Mouse (Mus musculus): Measurements from ENCODE around the gene Tmem132a. TPM values are rescaled to one million over a fixed set of nuclear protein-coding genes. Genes with fewer than 3 reads are reported as not detected.

The Tmem132a gene
- 10 to 100 TPM; 22.3 to 23.1 TPM for total RNA-seq (2021)
- long read RNA-seq, experiment 1, transcript Tmem132a-201 (11 exons, 3,657 nt): major isoform, 11 of 54 reads
- long read RNA-seq, experiment 1, partial matches to known transcripts: 27 of 54 reads
- long read RNA-seq, experiment 1, other reads (novel, unspliced or antisense): 16 of 54 reads
- long read RNA-seq, experiment 2, transcript Tmem132a-201 (11 exons, 3,657 nt): major isoform, 8 of 35 reads
- long read RNA-seq, experiment 2, partial matches to known transcripts: 6 of 35 reads
- long read RNA-seq, experiment 2, other reads (novel, unspliced or antisense): 20 of 35 reads

- DNase-seq: no peak
These were observed at the start of gene Tmem132a for GRCm38 (mm10) chr19:10869886-10870527. TSS of gene Tmem132a (minus strand) at chr19:10869940.

DNA sequence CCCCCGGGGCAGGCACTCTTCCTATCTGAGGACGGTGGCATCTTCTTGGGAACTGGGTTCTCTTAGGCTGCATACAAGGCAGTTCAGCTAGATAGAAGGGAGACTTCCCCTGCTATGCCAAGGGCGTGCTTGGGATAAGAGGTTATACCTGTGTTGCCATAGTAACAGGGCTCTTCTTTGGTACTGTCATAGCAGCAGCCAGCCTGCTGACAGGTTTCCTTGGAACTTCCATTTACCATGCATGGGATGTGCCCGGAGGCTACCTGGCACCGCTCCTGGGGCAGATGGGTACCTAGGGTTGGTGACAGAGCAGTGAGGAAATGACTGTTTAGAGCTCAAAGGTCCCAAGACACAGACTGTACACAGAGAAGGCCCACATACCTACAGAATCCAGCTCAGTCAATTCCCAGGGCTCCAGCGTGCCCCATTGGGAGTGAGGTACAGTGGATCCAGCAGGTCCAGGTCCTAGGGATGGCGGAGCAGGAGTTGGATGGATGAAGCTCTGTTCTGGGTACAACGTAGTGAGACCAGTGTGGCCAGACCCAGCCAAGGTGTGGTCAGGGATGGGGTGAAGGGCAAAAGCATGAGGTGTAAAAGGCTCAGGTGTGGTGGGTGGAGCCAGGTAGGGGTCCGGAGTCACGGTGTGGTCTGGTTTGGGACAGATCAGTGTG is 48.7 kb upstream of the Tmem132a start:
- DNase-seq: no peak

- no peak for DNase-seq
These were observed 46.8 kb upstream of the Tmem132a start for GRCm38 (mm10) chr19:10916506-10916905.

GRCm38 (mm10) chr19:10914870-10915269 is 45.1 kb upstream of the Tmem132a start:
- DNase-seq: no peak

DNA sequence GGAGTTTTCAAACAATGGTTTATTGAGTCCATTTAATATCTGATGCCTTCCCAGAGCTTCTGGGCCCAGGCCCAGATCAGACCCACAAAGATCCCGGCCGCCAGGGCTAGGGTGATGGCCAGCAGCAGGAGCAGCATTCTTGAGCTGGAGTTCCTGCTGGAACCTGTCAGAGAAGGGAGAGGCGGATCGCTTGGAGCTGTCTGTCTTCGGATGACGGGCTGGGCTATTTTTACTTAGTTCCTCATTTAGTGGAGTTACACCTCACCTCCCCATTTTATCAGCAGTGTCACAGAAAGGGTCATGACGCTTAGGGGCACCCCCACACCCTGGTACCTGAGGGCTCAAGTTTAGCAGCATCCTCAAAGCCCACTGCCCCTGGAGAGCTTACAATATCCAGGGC is 44.6 kb upstream of the Tmem132a start:
- DNase-seq: no peak

GRCm38 (mm10) chr19:10909087-10909721 is 39.5 kb upstream of the Tmem132a start:
- DNase-seq: no peak

DNA sequence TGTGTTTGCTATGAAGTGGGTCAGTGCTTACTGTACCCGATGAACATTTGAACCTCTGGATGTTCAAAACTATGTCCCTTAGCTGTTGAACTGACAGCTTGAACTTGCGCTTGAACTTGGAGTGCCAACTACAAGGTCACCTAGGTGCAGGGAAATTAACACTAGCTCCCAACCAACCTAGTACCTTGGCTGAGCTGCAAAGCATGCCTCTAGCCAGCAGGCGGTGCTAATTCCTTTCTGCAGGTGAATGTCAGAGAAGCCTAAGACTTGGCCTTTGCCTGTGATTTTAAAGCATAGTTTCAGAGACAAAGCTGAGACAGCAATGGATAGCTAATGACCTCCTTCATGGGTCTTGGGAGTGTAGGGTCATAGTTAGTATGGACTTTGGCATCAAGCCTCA is 38.2 kb upstream of the Tmem132a start:
- peak; percentile 67 for DNase-seq

DNA sequence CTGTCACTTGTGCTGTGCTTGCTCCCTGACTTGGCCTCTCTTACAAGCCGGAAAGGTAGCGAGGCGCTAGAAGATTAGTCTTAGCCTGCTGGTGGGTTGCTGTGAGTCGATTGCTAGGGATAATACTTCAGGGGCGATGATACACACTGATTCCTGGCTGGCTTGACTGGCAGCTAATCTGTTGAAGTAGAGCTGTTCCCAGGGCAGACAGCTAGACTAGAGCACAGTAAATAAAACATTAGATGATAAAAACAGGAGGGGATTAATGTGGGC is 35.9 kb upstream of the Tmem132a start:
- DNase-seq: no peak

GRCm38 (mm10) chr19:10904927-10905727 is 35.4 kb upstream of the Tmem132a start:
- DNase-seq: peak; percentile 83

GRCm38 (mm10) chr19:10904512-10904911 is 34.8 kb upstream of the Tmem132a start:
- no peak for DNase-seq

- no peak for DNase-seq
These were observed 31.3 kb upstream of the Tmem132a start for GRCm38 (mm10) chr19:10901046-10901445.

DNA sequence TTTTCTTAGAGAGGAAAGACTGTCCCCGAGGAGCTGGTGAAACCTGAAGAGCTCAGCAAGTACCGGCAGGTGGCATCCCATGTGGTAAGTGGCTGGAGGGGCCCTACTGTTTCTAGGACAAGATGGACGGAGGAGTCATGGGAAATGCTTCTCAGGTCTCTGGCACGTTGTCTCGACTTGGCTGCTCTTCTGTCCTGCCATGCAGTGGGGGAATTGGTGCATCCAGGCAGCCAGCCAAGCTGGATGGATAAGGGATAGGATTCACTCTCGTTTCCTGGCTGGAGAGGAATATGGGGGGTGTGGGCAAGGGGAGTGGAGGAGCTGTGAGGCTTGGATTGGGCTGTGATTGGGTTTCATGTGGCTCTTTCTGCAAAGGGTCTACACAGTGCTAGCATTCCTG is 30.6 kb upstream of the Tmem132a start:
- DNase-seq: no peak

- DNase-seq: peak; percentile 43
These were observed 27.8 kb upstream of the Tmem132a start for GRCm38 (mm10) chr19:10897491-10897890.

GRCm38 (mm10) chr19:10896849-10897248 is 27.1 kb upstream of the Tmem132a start:
- DNase-seq: no peak

DNA sequence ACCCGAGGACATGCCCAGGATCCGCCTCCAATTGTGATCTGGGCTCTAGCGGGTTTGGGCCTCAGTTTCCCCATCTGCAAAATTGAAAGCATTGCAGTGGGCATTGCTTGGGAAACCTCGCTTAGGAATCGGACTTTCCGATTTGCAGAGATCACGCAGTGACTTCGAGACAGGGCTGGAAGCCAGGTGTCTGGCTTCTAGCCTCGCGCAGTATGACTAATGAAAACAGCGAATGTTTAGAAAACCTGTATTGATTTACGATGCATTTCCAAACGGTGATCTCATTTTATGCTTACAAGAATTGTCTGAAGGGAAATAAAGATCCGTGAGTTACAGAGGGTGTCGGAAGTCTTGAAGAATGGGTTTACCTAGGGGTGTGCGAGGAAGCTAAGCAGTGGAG is 26.0 kb upstream of the Tmem132a start:
- peak; percentile 48 for DNase-seq

GRCm38 (mm10) chr19:10895016-10895528 is 25.3 kb upstream of the Tmem132a start, which contains the start of gene Prpf19:
TSS of gene Prpf19 (plus strand) at chr19:10895231.
- DNase-seq: peak; percentile 98

GRCm38 (mm10) chr19:10892201-10892600 is 22.5 kb upstream of the Tmem132a start:
- no peak for DNase-seq

- DNase-seq: peak; percentile 93
These were observed 11.8 kb upstream of the Tmem132a start, which contains the start of gene Tmem109 for GRCm38 (mm10) chr19:10881426-10882154. TSS of gene Tmem109 (minus strand) at chr19:10882001.

GRCm38 (mm10) chr19:10880975-10881425 is 11.3 kb upstream of the Tmem132a start:
- no peak for DNase-seq

DNA sequence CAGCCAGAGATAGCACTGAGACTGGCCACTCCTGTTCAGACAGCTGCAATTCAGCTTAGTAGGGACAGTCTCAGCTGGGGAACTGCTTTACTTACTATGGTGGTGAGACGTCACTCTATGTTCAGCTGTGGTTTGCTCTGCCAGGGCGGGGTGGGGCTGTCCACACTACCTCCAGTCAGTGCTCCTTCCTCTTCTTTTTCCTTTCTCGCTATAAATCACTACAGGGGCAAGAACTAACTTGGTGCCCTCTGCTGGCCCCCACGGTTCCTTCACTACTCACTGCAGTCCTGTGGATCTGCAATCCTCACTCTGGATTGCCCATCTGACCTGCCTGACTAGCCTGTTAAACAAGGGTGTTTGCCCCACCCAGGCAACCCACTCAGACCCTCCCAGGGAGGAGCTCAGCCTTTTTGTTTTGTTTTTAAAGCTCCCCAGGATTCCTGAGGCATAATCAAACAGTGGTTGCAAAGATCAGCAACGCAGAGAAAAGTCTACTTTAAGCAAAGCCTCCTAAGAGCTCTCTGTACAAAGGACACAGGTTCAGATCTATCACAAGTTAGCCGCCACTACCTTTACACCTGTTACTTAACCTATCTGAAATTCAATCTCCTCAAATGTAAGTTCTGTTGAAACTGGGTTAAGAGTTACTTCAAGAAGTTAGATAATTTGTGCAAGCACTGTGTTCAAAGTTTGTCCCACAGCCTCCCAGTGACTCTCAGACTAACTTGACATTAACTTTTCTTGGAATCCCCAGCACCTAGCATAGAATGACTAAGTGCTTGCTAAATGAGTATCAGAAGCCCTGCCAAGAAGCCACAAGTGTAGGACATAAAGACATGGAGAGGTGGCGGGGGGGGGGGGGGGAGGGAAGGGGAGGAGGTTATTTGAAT is 10.6 kb upstream of the Tmem132a start:
- peak; percentile 45 for DNase-seq

All from adrenal gland, postnatal 10 days (tissue).